Comparison of ENCODE assay signal across 2 mouse cellular contexts in the genomic region with DNA sequence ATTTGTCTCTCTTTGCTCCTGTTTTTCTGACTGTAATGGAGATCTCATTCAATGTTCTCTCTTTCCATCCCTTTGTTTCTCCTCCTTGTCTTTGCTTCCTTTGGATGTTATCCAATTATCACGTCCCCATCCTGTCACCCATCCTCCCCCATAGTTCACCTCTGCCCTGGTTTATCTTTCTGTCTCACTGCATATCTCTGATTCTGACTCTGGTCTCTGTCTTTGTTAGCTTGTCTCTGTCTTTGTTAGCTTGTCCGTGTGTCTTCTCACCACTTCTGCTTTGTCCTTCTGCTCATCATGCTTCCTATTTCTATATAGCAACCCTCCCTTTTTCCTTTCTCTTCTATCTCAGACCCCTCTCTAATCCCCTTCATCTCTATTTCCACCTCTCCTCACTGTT.
A peak's percentile ranks its signal among the peaks of the same experiment; 100 is the strongest.
TF ChIP-seq lines count a peak whose summit lies in the region.

No protein-coding gene starts in this region.

TF ChIP-seq in CH12.LX, 34 proteins besides CTCF, POLR2A, EP300 and RAD21:
- TF ChIP-seq HCFC1 (IDR thresholded peaks at IDR 0.05; ENCODE audit: low read depth, low read length) (no peak), ZMIZ1 (IDR thresholded peaks at IDR 0.05; ENCODE audit: low read depth, low read length) (no peak), ELF1 (IDR thresholded peaks at IDR 0.05; ENCODE audit: low read depth, low read length) (no peak), E2F4 (IDR thresholded peaks at IDR 0.05; ENCODE audit: insufficient replicate concordance, low read depth, low read length) (no peak), USF1 (IDR thresholded peaks at IDR 0.05; ENCODE audit: low read depth, low read length) (no peak), NELFE (IDR thresholded peaks at IDR 0.05; ENCODE audit: low read depth, low read length) (no peak), SMC3 (IDR thresholded peaks at IDR 0.05; ENCODE audit: low read depth, low read length) (no peak), MXI1 (IDR thresholded peaks at IDR 0.05; ENCODE audit: low read depth, low read length) (no peak), MAFK (IDR thresholded peaks at IDR 0.05; ENCODE audit: insufficient replicate concordance, low read length) (no peak), BHLHE40 (IDR thresholded peaks at IDR 0.05; ENCODE audit: low read depth, low read length) (no peak), IRF4 (IDR thresholded peaks at IDR 0.05; ENCODE audit: low read depth, low read length) (no peak), SIN3A (IDR thresholded peaks at IDR 0.05; ENCODE audit: low read length) (no peak), POLR2AphosphoS2 (IDR thresholded peaks at IDR 0.05; ENCODE audit: low read depth, low read length) (no peak), ZNF384 (IDR thresholded peaks at IDR 0.05; ENCODE audit: low read depth, low read length) (no peak)

TF ChIP-seq in MEL, 35 proteins besides CTCF, POLR2A, EP300 and RAD21 (continued from another document):
- TF ChIP-seq GATA1 (IDR thresholded peaks at IDR 0.05; ENCODE audit: low read depth, low read length) (peak; percentile 56), TAL1 (IDR thresholded peaks at IDR 0.05; ENCODE audit: low read length) (peak; percentile 52), TCF12 (IDR thresholded peaks at IDR 0.05; ENCODE audit: low read depth, low read length) (0 out of 2 replicates have a peak, but pooled peaks have one; percentile 3), USF2 (IDR thresholded peaks at IDR 0.05; ENCODE audit: borderline replicate concordance in 1 of 2, insufficient read depth in 1 of 2, low read depth in 1 of 2, low read length in 2 of 2) (no peak), MAZ (IDR thresholded peaks at IDR 0.05; ENCODE audit: low read depth, low read length) (no peak), USF1 (IDR thresholded peaks at IDR 0.05; ENCODE audit: low read depth, low read length) (no peak), UBTF (IDR thresholded peaks at IDR 0.05; ENCODE audit: borderline replicate concordance, insufficient read depth, low read depth, low read length) (no peak), MYB (IDR thresholded peaks at IDR 0.05; ENCODE audit: low read depth, low read length) (no peak), GABPA (IDR thresholded peaks at IDR 0.05; ENCODE audit: low read depth, low read length) (no peak), BHLHE40 (IDR thresholded peaks at IDR 0.05; ENCODE audit: borderline replicate concordance, low read depth, low read length) (no peak), ELF1 (IDR thresholded peaks at IDR 0.05; ENCODE audit: low read depth, low read length) (no peak), MXI1 (IDR thresholded peaks at IDR 0.05; ENCODE audit: low read depth, low read length) (peak; percentile 64), ETS1 (IDR thresholded peaks at IDR 0.05; ENCODE audit: low read depth, low read length) (peak; percentile 53), ZMIZ1 (IDR thresholded peaks at IDR 0.05; ENCODE audit: low read depth, low read length) (no peak), RCOR1 (IDR thresholded peaks at IDR 0.05; ENCODE audit: low read depth, low read length) (peak; percentile 54)
